Mouse (Mus musculus) heart, embryonic 14.5 days (tissue): ENCODE results near the gene Cyth3. TPM values are rescaled to one million over a fixed set of nuclear protein-coding genes. Genes with fewer than 3 reads are reported as not detected.
A peak's percentile ranks its signal among the peaks of the same experiment; 100 is the strongest.

Experiments
- ATAC-seq: fragments of 200-750 bp; cut with Nextera tagmentation; 2 replicates; pipeline ENCODE4 v1.8.0; 2017; ENCODE audit warnings: low read depth, moderate TSS enrichment; ENCODE audit not compliant: insufficient number of reproducible peaks, insufficient read depth, low FRiP score
- H3K27ac ChIP-seq, 2 experiments: fragments of 200-500 bp in 1 of 2; fragments of 300-500 bp in 1 of 2; sonication (generic) in 1 of 2; replicated peaks in 1 of 2; 2 replicates each; pipeline ENCODE4 v1.5.1; 2012 to 2014; ENCODE audit warnings: low read depth in 2 of 2, low read length in 2 of 2, control low read depth in 1 of 2, mild to moderate bottlenecking in 1 of 2, mixed read lengths in 1 of 2; ENCODE audit not compliant: control insufficient read depth in 1 of 2, insufficient read depth in 1 of 2
- H3K27me3 ChIP-seq: fragments of 300-500 bp; sonication (generic); 2 replicates; pipeline ENCODE4 v1.6.1; 2014; ENCODE audit warnings: mild to moderate bottlenecking, low read length, control low read depth; ENCODE audit not compliant: control insufficient read depth, insufficient read depth
- H3K36me3 ChIP-seq: fragments of 300-500 bp; sonication (generic); 2 replicates; pipeline ENCODE4 v1.6.1; 2014; ENCODE audit warnings: mild to moderate bottlenecking, control low read depth, low read length, mixed read lengths; ENCODE audit not compliant: control insufficient read depth, insufficient read depth
- H3K4me1 ChIP-seq, 2 experiments: fragments of 200-500 bp in 1 of 2; fragments of 300-500 bp in 1 of 2; sonication (generic) in 1 of 2; 2 replicates each; pipeline ENCODE4 v1.6.1; 2012 to 2014; ENCODE audit warnings: low read length in 2 of 2, control low read depth in 1 of 2, mixed read lengths in 1 of 2; ENCODE audit not compliant: control insufficient read depth in 2 of 2, insufficient read depth in 2 of 2
- H3K4me2 ChIP-seq: fragments of 300-500 bp; sonication (generic); 2 replicates; pipeline ENCODE4 v1.6.1; 2014; ENCODE audit warnings: mild to moderate bottlenecking, low read length
- H3K4me3 ChIP-seq, 2 experiments: fragments of 200-500 bp in 1 of 2; fragments of 300-500 bp in 1 of 2; sonication (generic) in 1 of 2; 2 replicates each; pipeline ENCODE4 v1.5.1; 2012 to 2014; ENCODE audit warnings: low read length in 2 of 2, mild to moderate bottlenecking in 2 of 2, control low read depth in 1 of 2, low read depth in 1 of 2, moderate library complexity in 1 of 2; ENCODE audit not compliant: control insufficient read depth in 1 of 2, insufficient read depth in 1 of 2
- H3K9ac ChIP-seq: fragments of 300-500 bp; sonication (generic); 2 replicates; pipeline ENCODE4 v1.6.1; 2014; ENCODE audit warnings: mild to moderate bottlenecking, low read length
- H3K9me3 ChIP-seq: fragments of 300-500 bp; sonication (generic); 2 replicates; pipeline ENCODE4 v1.6.1; 2016; ENCODE audit warnings: low read length, control low read depth; ENCODE audit not compliant: control insufficient read depth
- WGBS: fragments of 180-500 bp; shearing (Covaris S2); extraction: QIAGEN DNeasy Blood & Tissue Kit; methylation state at CpG from one replicate; pipeline ENCODE4 v1.1.7; 2014; 5-methylcytosine and 5-hydroxymethylcytosine counted together
- polyA plus RNA-seq: library from polyadenylated mRNA; unstranded; fragments of >200 nt; fragmentation: Nextera tagmentation; extraction: Ambion mirVana; gene quantifications from 2 replicates; pipeline ENCODE4 v1.2.1, GENCODE M21; 2014

Gene Cyth3
- polyA plus RNA-seq, 1 experiment from 2014 or later, result 49.2 TPM

DNA sequence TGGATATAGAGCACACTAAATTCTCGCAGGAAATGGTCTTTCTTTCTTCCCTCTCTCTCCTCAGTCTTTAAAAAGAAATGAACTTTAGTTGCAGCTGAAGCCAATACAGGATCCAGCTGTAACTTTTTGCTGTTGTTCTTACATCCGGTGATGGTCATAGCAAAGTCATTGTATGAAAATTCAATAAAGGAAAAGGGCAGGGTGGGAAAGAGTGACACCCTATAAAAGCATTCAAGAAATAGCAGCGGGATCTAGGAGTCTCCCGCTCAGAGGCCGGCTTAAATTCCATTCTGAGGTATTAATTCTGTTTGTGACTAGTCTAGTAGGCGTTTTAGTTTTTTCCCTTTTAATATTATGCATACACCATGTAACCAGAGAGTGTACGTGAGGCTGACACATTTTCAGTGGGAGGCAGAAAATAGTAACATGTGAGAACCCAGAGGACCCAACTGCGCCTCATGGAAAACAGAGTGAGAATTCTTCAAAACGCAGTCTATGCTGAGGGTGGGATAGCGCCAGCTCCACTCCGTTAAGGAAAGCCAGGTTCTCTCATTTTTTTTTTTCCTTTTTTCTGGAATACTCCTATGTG is 15.7 kb downstream of the Cyth3 start:
- 63% methylated on average over 11 of the region's 11 CpGs for WGBS
- Histone ChIP-seq H3K27ac (peak overlapping the region; percentile 39 to 64; a peak in 3 of 4 replicates), H3K4me3 (no peak overlapping the region), H3K27me3 (no peaks in the 10 kb centered on the region), H3K36me3 (no peaks in the 10 kb centered on the region), H3K9me3 (no peaks in the 10 kb centered on the region), H3K4me1 (peaks cover 27 to 77% of the 10 kb centered on the region in 2 experiments), H3K9ac (0 out of 2 replicates have a peak overlapping the region, but pooled peaks have one; percentile 14), H3K4me2 (peak overlapping the region; percentile 40)
- no peak for ATAC-seq

DNA sequence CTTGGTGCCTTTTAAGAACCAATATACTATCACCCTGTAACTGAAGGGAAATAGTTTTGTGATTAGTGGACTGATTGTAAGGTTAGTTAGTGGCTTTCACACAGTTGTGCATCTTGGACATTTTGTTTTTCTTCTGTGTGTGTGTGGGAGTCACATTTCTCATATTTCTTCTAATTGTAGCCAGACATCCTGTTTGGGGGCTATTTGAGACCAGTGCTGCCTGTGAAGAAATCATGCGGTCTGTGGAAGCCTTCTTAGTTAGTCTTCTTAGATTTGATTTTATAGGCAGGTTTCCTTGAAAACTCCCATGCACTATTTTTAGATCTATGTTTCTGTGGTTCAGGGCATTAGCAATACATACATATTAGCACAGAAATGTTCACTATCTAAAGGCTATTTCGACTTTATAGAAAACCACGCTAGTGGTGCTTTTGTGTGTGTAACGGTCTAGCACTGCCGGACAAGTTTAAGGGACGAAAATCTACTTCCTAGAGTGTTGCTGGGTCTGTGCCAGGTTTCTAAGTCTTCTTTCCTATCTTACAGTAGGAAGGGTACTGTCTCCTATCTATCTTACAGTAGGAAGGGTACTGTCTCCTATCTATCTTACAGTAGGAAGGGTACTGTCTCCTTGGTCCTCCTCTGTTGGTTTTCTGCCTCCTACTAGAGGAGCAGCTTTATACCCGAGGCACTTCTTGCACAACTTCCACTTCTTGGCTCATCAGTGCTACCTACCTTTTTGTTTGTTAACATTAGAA is 16.4 kb downstream of the Cyth3 start:
- H3K9ac ChIP-seq, result peak overlapping the region; percentile 14; the same call in 1 of the 2 replicates
- WGBS, result 52% methylated on average over 7 of the region's 7 CpGs
- H3K4me3 ChIP-seq, result no peak overlapping the region
- H3K4me2 ChIP-seq, result peak overlapping the region; percentile 40
- ATAC-seq, result no peak
- H3K9me3 ChIP-seq, result no peaks in the 10 kb centered on the region
- H3K27ac ChIP-seq, result peak overlapping the region in 1 of 2 experiments; percentile 64; a peak in 2 of 4 replicates
- no peaks in the 10 kb centered on the region for H3K36me3 ChIP-seq
- H3K4me1 ChIP-seq, result peaks cover 24 to 70% of the 10 kb centered on the region in 2 experiments
- H3K27me3 ChIP-seq, result no peaks in the 10 kb centered on the region

DNA sequence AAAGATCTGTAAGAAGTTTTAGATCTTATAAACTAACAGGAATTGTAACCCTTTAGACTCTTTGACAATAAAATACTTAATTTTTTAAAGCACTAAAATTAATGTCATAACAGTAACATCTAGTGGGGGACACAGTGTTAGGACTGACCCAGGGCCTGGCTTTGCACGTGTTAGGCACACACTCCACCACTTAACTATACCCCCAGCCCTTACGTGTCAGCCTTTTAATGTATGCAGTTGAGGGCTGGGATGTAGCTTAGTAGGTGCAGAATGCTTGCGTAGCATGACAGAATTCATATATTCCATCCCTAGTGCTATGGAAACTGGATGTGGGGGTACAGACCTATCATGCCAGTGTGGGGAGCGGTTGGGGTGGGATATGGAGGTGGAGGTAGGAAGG is 17.1 kb downstream of the Cyth3 start:
- H3K27ac ChIP-seq, result 0 out of 4 replicates have a peak overlapping the region, but pooled peaks of 1 of the 2 experiments have one; percentile 64
- no peaks in the 10 kb centered on the region for H3K9me3 ChIP-seq
- H3K36me3 ChIP-seq, result no peaks in the 10 kb centered on the region
- no peaks in the 10 kb centered on the region for H3K27me3 ChIP-seq
- H3K9ac ChIP-seq, result no peak overlapping the region
- no peak overlapping the region for H3K4me3 ChIP-seq
- WGBS, result 93% methylated on average over 4 of the region's 4 CpGs
- ATAC-seq, result no peak
- H3K4me2 ChIP-seq, result no peak overlapping the region
- H3K4me1 ChIP-seq, result peaks cover 23 to 65% of the 10 kb centered on the region in 2 experiments

DNA sequence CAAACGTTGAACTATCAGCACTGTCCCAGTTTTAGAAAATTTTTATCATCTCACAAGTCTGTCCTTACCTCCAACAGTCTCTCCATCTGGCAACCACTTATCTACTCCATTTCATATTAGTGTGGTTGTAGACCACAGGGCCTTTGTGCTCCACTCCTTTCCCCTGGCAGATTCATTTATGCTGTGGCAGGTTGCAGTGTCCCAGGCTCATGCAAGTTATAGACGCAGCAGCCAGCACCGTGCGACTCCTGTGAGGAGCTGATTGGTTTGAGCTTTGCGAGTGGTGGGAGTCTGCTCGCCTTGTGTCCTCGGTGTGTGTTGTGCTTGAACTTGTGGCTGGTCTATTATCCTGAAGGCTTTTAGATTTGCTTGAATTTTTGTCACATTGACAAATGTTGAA is 17.6 kb downstream of the Cyth3 start:
- Histone ChIP-seq H3K27me3 (no peaks in the 10 kb centered on the region), H3K4me3 (no peak overlapping the region), H3K4me1 (peaks cover 19 to 60% of the 10 kb centered on the region in 2 experiments), H3K27ac (no peak overlapping the region), H3K36me3 (no peaks in the 10 kb centered on the region), H3K9me3 (no peaks in the 10 kb centered on the region), H3K9ac (no peak overlapping the region), H3K4me2 (no peak overlapping the region)
- 77% methylated on average over 7 of the region's 7 CpGs for WGBS
- no peak for ATAC-seq

DNA sequence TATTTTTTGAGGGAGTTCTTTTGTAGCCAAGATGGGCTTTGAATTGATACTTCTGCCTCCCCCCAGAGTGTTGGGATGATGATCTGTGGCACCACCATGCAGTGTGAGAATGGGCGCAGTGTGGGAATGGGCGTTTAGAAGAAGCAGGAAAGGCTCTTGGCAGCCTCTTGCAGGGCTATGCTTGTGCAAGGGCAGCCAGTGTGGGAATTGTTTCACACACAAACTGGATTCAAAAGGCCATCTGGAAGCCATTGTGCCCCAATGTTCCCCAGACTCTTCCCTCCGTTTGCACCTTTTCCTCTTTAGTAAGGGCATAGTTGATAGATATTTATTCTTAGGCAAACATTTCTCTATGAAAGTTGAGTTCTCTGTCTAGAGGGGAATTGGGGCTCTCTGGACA is 19.3 kb downstream of the Cyth3 start:
- Histone ChIP-seq H3K9ac (no peak overlapping the region), H3K4me3 (no peak overlapping the region), H3K36me3 (no peaks in the 10 kb centered on the region), H3K4me1 (peaks cover 12 to 44% of the 10 kb centered on the region in 2 experiments), H3K4me2 (no peak overlapping the region), H3K27me3 (no peaks in the 10 kb centered on the region), H3K27ac (no peak overlapping the region), H3K9me3 (no peaks in the 10 kb centered on the region)
- ATAC-seq, result no peak
- 83% methylated on average over 3 of the region's 3 CpGs for WGBS

DNA sequence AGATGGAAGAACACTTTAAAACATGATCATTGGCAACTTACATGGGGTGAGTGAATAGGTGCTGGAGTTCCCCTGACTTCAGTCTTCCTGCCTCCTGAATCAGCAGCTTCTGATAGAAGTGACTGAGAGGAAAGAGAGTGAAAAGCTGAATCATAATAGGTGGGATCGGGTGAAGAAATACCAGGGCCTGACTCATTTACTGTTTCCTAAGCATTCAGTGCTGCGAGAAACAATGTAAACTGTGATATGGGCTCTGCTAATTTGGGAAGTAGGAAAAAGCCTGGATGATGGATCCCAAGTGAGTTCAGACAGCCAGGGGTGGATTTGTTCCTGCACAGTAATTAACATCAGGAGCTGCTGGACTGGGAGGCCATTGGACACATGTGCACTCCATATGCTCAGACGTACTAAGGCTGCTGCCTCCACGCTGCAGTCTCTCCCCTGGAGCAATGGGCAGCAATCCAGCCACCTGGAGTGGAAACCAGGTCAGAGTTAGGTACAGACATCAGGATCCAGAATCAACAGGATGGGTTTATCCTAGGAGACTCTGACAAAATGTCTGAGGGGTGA is 20.1 kb downstream of the Cyth3 start:
- no peak for ATAC-seq

DNA sequence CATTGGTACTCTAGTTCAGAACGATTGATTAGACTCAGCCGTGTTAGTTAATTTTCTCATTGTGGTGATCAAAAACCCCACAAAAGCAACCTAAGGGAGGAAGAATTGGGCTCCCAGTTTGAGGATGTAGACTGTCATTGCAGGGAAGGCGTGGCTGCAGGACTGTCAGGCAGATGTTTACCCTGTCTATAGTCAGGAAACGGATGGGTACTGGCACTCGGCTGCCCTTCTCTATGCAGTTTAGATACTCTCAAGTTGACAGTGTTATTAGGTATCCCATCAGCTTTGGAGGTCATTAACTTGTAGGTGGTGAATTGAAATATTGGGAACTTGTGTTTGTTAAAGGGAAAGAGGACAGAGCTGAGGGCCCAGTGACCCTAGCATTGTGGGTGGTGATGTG is 23.7 kb downstream of the Cyth3 start:
- no peak for ATAC-seq
- H3K9ac ChIP-seq, result no peak overlapping the region
- no peak overlapping the region for H3K4me3 ChIP-seq
- 0 out of 2 replicates have a peak, but pooled peaks cover 3% of the 10 kb centered on the region for H3K36me3 ChIP-seq
- no peaks in the 10 kb centered on the region for H3K9me3 ChIP-seq
- H3K4me1 ChIP-seq, result peaks cover 9 to 21% of the 10 kb centered on the region in 2 experiments
- 85% methylated on average over 5 of the region's 5 CpGs for WGBS
- H3K27me3 ChIP-seq, result no peaks in the 10 kb centered on the region
- H3K4me2 ChIP-seq, result no peak overlapping the region
- H3K27ac ChIP-seq, result no peak overlapping the region

More for the DNA sequence above, 20.1 kb downstream of the Cyth3 start:
- no peak overlapping the region for H3K9ac ChIP-seq
- no peaks in the 10 kb centered on the region for H3K36me3 ChIP-seq
- peaks cover 12 to 44% of the 10 kb centered on the region in 2 experiments for H3K4me1 ChIP-seq
- no peaks in the 10 kb centered on the region for H3K9me3 ChIP-seq
- WGBS, result 35% methylated on average over 4 of the region's 4 CpGs
- H3K27ac ChIP-seq, result peak overlapping the region; percentile 14 to 20; a peak in 3 of 4 replicates
- no peak overlapping the region for H3K4me3 ChIP-seq
- no peaks in the 10 kb centered on the region for H3K27me3 ChIP-seq
- no peak overlapping the region for H3K4me2 ChIP-seq
